Mouse (Mus musculus) small intestine, adult 2 months (tissue): Measurements from ENCODE around the gene Icam2.

Source experiments
- CTCF ChIP-seq: fragments of 200-500 bp; IDR thresholded peaks from 2 replicates; pipeline ENCODE4 v1.5.1; 2012; ENCODE audit warnings: low read depth, mild to moderate bottlenecking, control low read depth, inconsistent platforms, low read length, moderate library complexity, mixed read lengths; ENCODE audit not compliant: insufficient replicate concordance, insufficient read length; ENCODE audit errors: extremely low read depth
- POLR2A ChIP-seq: fragments of 200-500 bp; IDR thresholded peaks from 2 replicates; pipeline ENCODE4 v1.6.1; 2012; ENCODE audit warnings: low read depth, mild to moderate bottlenecking, control low read depth, inconsistent platforms, low read length, moderate library complexity

DNA sequence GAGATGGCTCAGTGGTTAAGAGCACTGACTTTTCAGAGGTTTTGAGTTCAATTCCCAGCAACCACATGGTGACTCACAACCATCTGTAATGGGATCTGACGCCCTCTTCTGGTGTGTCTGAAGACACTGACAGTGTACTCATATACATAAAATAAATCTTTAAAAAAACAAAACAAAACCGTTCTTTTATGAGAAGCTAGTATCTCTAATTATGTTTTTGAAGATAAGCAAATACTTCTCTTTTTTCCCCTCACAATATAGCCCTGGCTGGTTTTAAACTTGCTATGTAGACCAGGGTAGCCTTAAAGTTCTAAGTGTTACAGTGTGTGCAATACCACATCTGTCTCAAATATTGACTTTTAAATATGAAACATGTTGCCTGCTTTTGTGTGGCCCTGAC, 23.3 kb upstream of the Icam2 start:
- TF ChIP-seq CTCF: no peak
- no peak for TF ChIP-seq POLR2A
